Mouse (Mus musculus) kidney, embryonic 14.5 days (tissue): ENCODE measurements around the gene Vars. TPM values are rescaled to one million over a fixed set of nuclear protein-coding genes. Genes with fewer than 3 reads are reported as not detected.

Experiments used
- ATAC-seq: fragments of 200-750 bp; cut with Nextera tagmentation; 2 replicates; pipeline ENCODE4 v1.8.0; 2017; ENCODE audit warnings: moderate number of reproducible peaks, mild to moderate bottlenecking, moderate TSS enrichment, moderate library complexity; ENCODE audit not compliant: low FRiP score, low TSS enrichment
- H3K27ac ChIP-seq: fragments of 300-500 bp; sonication (generic); 2 replicates; pipeline ENCODE4 v1.5.1; 2014; ENCODE audit warnings: low read depth, mild to moderate bottlenecking, low read length, moderate library complexity, mixed read lengths
- H3K27me3 ChIP-seq: fragments of 300-500 bp; sonication (generic); 2 replicates; pipeline ENCODE4 v1.6.1; 2014; ENCODE audit warnings: mild to moderate bottlenecking, low read length; ENCODE audit not compliant: control insufficient read depth, insufficient read depth
- H3K36me3 ChIP-seq: fragments of 300-500 bp; sonication (generic); 2 replicates; pipeline ENCODE4 v1.6.1; 2014; ENCODE audit warnings: low read length, mixed read lengths; ENCODE audit not compliant: control insufficient read depth, insufficient read depth
- H3K4me1 ChIP-seq: fragments of 300-500 bp; sonication (generic); 2 replicates; pipeline ENCODE4 v1.6.1; 2014; ENCODE audit warnings: low read length, mixed read lengths; ENCODE audit not compliant: control insufficient read depth, insufficient read depth
- H3K4me2 ChIP-seq: fragments of 300-500 bp; sonication (generic); replicated peaks from 2 replicates; pipeline ENCODE4 v1.6.1; 2014; ENCODE audit warnings: low read depth, mild to moderate bottlenecking, low read length
- H3K4me3 ChIP-seq: fragments of 300-500 bp; sonication (generic); 2 replicates; pipeline ENCODE4 v1.5.1; 2014; ENCODE audit warnings: mild to moderate bottlenecking, low read length
- H3K9ac ChIP-seq: fragments of 300-500 bp; sonication (generic); 2 replicates; pipeline ENCODE4 v1.6.1; 2014; ENCODE audit warnings: low read depth, mild to moderate bottlenecking, low read length, moderate library complexity
- H3K9me3 ChIP-seq: fragments of 300-500 bp; sonication (generic); 2 replicates; pipeline ENCODE4 v1.6.1; 2016; ENCODE audit warnings: low read length; ENCODE audit not compliant: control insufficient read depth
- WGBS: fragments of 180-500 bp; shearing (Covaris S2); extraction: QIAGEN DNeasy Blood & Tissue Kit; methylation state at CpG from one replicate; pipeline ENCODE4 v1.1.7; 2014; 5-methylcytosine and 5-hydroxymethylcytosine counted together
- polyA plus RNA-seq: library from polyadenylated mRNA; unstranded; fragments of >200 nt; fragmentation: Nextera tagmentation; extraction: Ambion mirVana; gene quantifications from 2 replicates; pipeline ENCODE4 v1.2.1, GENCODE M21; 2014

Gene Vars
- polyA plus RNA-seq, 1 experiment from 2014 or later, result 137 TPM

DNA sequence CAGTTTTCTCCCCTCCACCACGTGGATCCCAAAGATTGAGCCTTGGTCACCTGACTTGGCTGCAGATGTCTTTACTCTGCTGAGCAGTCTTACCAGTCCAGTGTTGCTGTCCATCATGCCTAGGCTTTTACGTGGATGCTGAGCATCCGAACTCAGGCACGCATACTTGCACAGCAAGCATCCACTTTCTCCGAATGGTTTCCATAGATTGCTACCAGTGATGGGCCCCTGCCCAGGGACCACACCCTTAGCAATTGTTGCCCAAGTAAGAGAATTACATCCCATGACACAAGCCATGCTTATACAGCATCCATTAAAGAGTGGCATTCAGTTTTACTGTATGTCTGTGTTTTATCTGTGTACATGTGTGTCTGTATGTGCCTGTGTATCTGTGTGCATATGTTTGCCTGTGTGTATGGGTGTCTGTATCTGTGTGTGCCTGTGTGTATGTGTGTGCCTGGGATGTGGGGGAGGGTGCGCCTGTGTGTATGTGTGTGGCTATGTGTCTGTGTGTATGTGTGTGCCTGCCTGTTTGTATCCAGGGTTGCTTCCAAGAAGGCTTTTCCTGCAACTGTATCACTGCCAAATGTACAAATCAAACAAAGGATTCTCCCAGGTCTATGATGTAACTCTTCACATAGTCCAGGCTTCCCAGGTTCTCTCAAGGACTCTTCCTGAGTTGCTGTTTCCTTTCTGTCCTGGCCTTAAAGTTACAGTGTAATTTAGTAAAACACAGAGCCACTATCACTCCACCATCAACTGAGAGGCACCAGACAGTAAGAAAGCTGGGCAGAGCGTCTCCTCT is 55.1 kb downstream of the Vars start:
- Histone ChIP-seq H3K4me2 (no peak overlapping the region), H3K4me3 (no peak overlapping the region), H3K9me3 (no peaks in the 10 kb centered on the region), H3K27me3 (no peaks in the 10 kb centered on the region), H3K4me1 (peaks cover 18% of the 10 kb centered on the region), H3K27ac (no peak overlapping the region), H3K9ac (no peak overlapping the region; the same call in 1 of the 2 replicates), H3K36me3 (peaks cover 62% of the 10 kb centered on the region)
- ATAC-seq, result no peak
- 88% methylated on average over 7 of the region's 7 CpGs for WGBS

DNA sequence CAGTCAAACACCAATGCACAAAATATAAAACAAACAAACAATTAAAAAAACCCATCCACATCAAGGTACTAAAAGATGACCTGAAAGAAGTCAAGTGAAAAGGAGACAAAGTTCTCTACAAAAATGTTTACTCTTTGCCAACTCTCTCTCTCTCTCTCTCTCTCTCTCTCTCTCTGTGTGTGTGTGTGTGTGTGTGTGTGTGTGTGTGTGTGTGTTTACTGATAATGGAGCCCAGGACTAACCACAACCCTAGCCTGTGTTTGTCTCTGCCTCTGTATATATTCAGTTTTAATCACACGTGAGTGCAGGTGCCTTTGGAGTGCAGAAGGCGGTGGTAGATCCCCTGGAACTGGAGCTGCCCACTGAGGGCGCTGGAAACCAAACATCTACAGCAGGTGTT is 56.3 kb downstream of the Vars start:
- H3K4me1 ChIP-seq, result peaks cover 23% of the 10 kb centered on the region
- ATAC-seq, result no peak

GRCm38 (mm10) chr17:35058316-35058715 is 57.5 kb downstream of the Vars start:
- Histone ChIP-seq H3K9ac (peak overlapping the region; percentile 90; the same call in 1 of the 2 replicates), H3K4me3 (peak overlapping the region; percentile 85), H3K27ac (peak overlapping the region; percentile 96), H3K9me3 (no peaks in the 10 kb centered on the region), H3K36me3 (peaks cover 75% of the 10 kb centered on the region), H3K4me1 (peaks cover 19% of the 10 kb centered on the region), H3K4me2 (peak overlapping the region; percentile 88; the same call in 1 of the 2 replicates), H3K27me3 (no peaks in the 10 kb centered on the region)
- 61% methylated on average over 9 of the region's 9 CpGs for WGBS
- ATAC-seq, result 0 out of 2 replicates have a peak, but pooled peaks have one; percentile 1

More for the DNA sequence above, 56.3 kb downstream of the Vars start:
- no peak overlapping the region for H3K27ac ChIP-seq
- H3K9me3 ChIP-seq, result no peaks in the 10 kb centered on the region
- no peak overlapping the region for H3K4me2 ChIP-seq
- WGBS, result 88% methylated on average over 3 of the region's 3 CpGs
- H3K36me3 ChIP-seq, result peaks cover 73% of the 10 kb centered on the region
- no peak overlapping the region for H3K9ac ChIP-seq
- no peaks in the 10 kb centered on the region for H3K27me3 ChIP-seq
- H3K4me3 ChIP-seq, result no peak overlapping the region

- H3K4me3 ChIP-seq, result peak within 1 kb of the TSS; percentile 85
- H3K9ac ChIP-seq, result peak within 1 kb of the TSS; percentile 90
- H3K27ac ChIP-seq, result peak within 1 kb of the TSS; percentile 96
- H3K4me2 ChIP-seq, result peak within 1 kb of the TSS; percentile 88
- ATAC-seq, result peak; percentile 92
- H3K4me1 ChIP-seq, result peaks cover 23% of the 10 kb centered on the region
- no peaks in the 10 kb centered on the region for H3K9me3 ChIP-seq
- peaks cover 67% of the 10 kb centered on the region for H3K36me3 ChIP-seq
- under 1% methylated on average over 57 of the region's 57 CpGs for WGBS
- no peaks in the 10 kb centered on the region for H3K27me3 ChIP-seq
Observed at GRCm38 (mm10) chr17:35058911-35059892, 58.4 kb downstream of the Vars start, which contains the start of gene Ddah2. Gene Ddah2, plus strand, starts transcription at chr17:35059035.

DNA sequence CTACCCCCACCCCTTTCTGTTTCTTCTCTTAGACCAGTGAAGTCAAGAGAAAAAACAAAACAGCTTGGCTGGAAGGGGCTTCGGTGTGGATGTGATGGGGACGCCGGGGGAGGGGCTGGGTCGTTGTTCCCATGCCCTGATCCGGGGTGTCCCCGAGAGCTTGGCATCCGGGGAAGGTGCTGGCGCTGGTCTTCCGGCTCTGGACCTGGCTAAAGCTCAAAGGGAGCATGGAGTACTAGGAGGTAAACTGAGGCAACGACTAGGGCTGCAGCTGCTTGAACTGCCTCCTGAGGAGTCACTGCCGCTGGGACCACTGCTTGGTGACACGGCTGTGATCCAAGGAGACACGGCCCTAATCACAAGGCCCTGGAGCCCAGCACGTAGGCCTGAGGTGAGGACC is 59.3 kb downstream of the Vars start:
- H3K4me1 ChIP-seq, result peaks cover 31% of the 10 kb centered on the region
- peak overlapping the region; percentile 85 for H3K4me3 ChIP-seq
- 32% methylated on average over 14 of the region's 14 CpGs for WGBS
- no peak for ATAC-seq
- H3K9me3 ChIP-seq, result no peaks in the 10 kb centered on the region
- peak overlapping the region; percentile 90 for H3K9ac ChIP-seq
- H3K36me3 ChIP-seq, result peaks cover 60% of the 10 kb centered on the region
- peak overlapping the region; percentile 5; the same call in 1 of the 2 replicates for H3K27ac ChIP-seq
- no peaks in the 10 kb centered on the region for H3K27me3 ChIP-seq
- peak overlapping the region; percentile 88 for H3K4me2 ChIP-seq

- Histone ChIP-seq H3K27ac (no peak overlapping the region), H3K4me3 (peak overlapping the region; percentile 85; the same call in 1 of the 2 replicates), H3K4me2 (peak overlapping the region; percentile 88), H3K9me3 (no peaks in the 10 kb centered on the region), H3K9ac (0 out of 2 replicates have a peak overlapping the region, but pooled peaks have one; percentile 90), H3K36me3 (peaks cover 54% of the 10 kb centered on the region), H3K4me1 (peaks cover 38% of the 10 kb centered on the region), H3K27me3 (no peaks in the 10 kb centered on the region)
- no peak for ATAC-seq
- 51% methylated on average over 22 of the region's 22 CpGs for WGBS
Observed at GRCm38 (mm10) chr17:35060737-35061297, 60.0 kb downstream of the Vars start.

- Histone ChIP-seq H3K9me3 (no peaks in the 10 kb centered on the region), H3K4me2 (no peak overlapping the region), H3K36me3 (peaks cover 49% of the 10 kb centered on the region), H3K27me3 (no peaks in the 10 kb centered on the region; the same call in 1 of the 2 replicates), H3K4me1 (peaks cover 39% of the 10 kb centered on the region), H3K4me3 (peak overlapping the region; percentile 2; the same call in 1 of the 2 replicates), H3K9ac (no peak overlapping the region), H3K27ac (no peak overlapping the region)
- WGBS, result 72% methylated on average over 8 of the region's 8 CpGs
- no peak for ATAC-seq
Observed at GRCm38 (mm10) chr17:35061299-35061698, 60.5 kb downstream of the Vars start.

- no peak for ATAC-seq
- Histone ChIP-seq H3K9ac (no peak overlapping the region), H3K27ac (no peak overlapping the region), H3K4me3 (no peak overlapping the region), H3K36me3 (peaks cover 32% of the 10 kb centered on the region), H3K9me3 (no peaks in the 10 kb centered on the region), H3K4me2 (no peak overlapping the region), H3K4me1 (peaks cover 37% of the 10 kb centered on the region), H3K27me3 (no peaks in the 10 kb centered on the region; the same call in 1 of the 2 replicates)
- 78% methylated on average over 3 of the region's 3 CpGs for WGBS
Observed at GRCm38 (mm10) chr17:35063466-35063865, 62.7 kb downstream of the Vars start.
